In the genomic region with DNA sequence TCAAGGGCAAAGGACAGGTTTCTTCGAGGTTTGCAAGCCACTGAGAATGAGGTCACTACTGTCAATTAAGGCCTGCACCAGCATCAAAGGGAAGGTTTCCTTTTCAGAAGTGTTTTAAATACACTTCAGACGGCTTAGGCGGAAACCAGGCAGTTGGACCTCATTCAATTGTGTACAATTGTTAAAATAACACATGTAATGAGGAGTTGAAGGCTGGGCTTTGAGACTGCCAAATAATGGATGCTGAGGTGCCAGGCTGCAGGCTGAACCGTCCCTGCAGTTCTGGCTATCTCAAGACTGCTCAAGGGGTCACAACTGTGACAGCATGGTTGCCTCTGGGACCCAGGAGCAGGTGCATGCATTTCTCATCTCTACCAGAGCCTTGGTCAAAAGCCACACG, we compare ENCODE assay signal across 21 mouse cellular contexts.
DNase-seq lines count a peak whose midpoint lies in the region; ATAC-seq lines count a peak whose summit lies in the region.
"Had no signal": no experiment of that assay in that cellular context is flagged by ENCODE, and none has a peak within 500 bp of the region (broad histone marks: within the 10 kb centered on the region; RNA-seq: fewer than 3 reads in every experiment).

No protein-coding gene starts in this region.

- no peaks in the 10 kb centered on the region; the same call in 1 of the 2 replicates for H3K4me1 ChIP-seq in lung, embryonic 16.5 days (replicated peaks; ENCODE audit: control insufficient read depth, insufficient read depth, low read length)
- peaks cover 33% of the 10 kb centered on the region for H3K4me1 ChIP-seq in forebrain, embryonic 13.5 days

- no peaks in the 10 kb centered on the region for H3K36me3 ChIP-seq in lung, embryonic 16.5 days (ENCODE audit: control insufficient read depth, insufficient read depth, low read length)
- H3K36me3 ChIP-seq in forebrain, embryonic 13.5 days (ENCODE audit: poor library complexity, severe bottlenecking) = no peaks in the 10 kb centered on the region
- H3K36me3 ChIP-seq: heart, embryonic 13.5 days had no signal

- DNase-seq in heart, adult 11 months = peak; percentile 76
- no peak for DNase-seq in heart, postnatal 36 days
- no peak for DNase-seq in lung, adult 18-20 months
- DNase-seq in retina, embryonic 14.5 days (ENCODE audit: low spot score) = peak; percentile 29
- DNase-seq in kidney, postnatal 14 days = no peak
- DNase-seq: adrenal gland, postnatal 25 days; cerebellum, adult 9-10 months; gastrocnemius, postnatal 14 days; heart, adult 18-20 months; heart, postnatal 14 days; kidney, adult 11 months; layer of hippocampus, adult 9-11 months; left cerebral cortex, postnatal 4 days; lung, postnatal 36 days; right cerebral cortex, postnatal 4 days; thymus, postnatal 14 days had no signal

- peak; percentile 17; the same call in 1 of the 2 replicates for ATAC-seq in lung, embryonic 16.5 days (ENCODE audit: low read depth)
- ATAC-seq in forebrain, embryonic 13.5 days = peak; percentile 83
- ATAC-seq: CD4-positive, CD25-positive, alpha-beta regulatory T cell, adult 4 months had no signal

- no peak overlapping the region for H3K27ac ChIP-seq in lung, embryonic 16.5 days (ENCODE audit: low read length)
- peak overlapping the region; percentile 69 for H3K27ac ChIP-seq in forebrain, embryonic 13.5 days
- H3K27ac ChIP-seq: heart, embryonic 13.5 days; left cerebral cortex, adult 2 months had no signal

- H3K9me3 ChIP-seq in lung, embryonic 16.5 days (ENCODE audit: control insufficient read depth, low read length) = no peaks in the 10 kb centered on the region
- H3K9me3 ChIP-seq in forebrain, embryonic 13.5 days (replicated peaks) = peaks cover 4% of the 10 kb centered on the region
- H3K9me3 ChIP-seq: heart, embryonic 13.5 days had no signal

- no peak overlapping the region for H3K4me3 ChIP-seq in lung, embryonic 16.5 days (ENCODE audit: low read length)
- no peak overlapping the region for H3K4me3 ChIP-seq in forebrain, embryonic 13.5 days
- H3K4me3 ChIP-seq: heart, embryonic 13.5 days; left cerebral cortex, adult 2 months had no signal

- intact Hi-C loops in heart, postnatal 36 days (cut with DNase I) = no loop called here

- no peak overlapping the region for H3K4me2 ChIP-seq in lung, embryonic 16.5 days (ENCODE audit: low read depth, low read length)
- H3K4me2 ChIP-seq in forebrain, embryonic 13.5 days = no peak overlapping the region
- H3K4me2 ChIP-seq: heart, embryonic 13.5 days had no signal

- WGBS in lung, embryonic 16.5 days = 19% methylated on average over 5 of the region's 5 CpGs
- 13% methylated on average over 5 of the region's 5 CpGs for WGBS in forebrain, embryonic 13.5 days

- H3K27me3 ChIP-seq in lung, embryonic 16.5 days (ENCODE audit: control insufficient read depth, insufficient read depth, low read depth, low read length) = no peaks in the 10 kb centered on the region
- no peaks in the 10 kb centered on the region for H3K27me3 ChIP-seq in forebrain, embryonic 13.5 days
- H3K27me3 ChIP-seq: heart, embryonic 13.5 days had no signal

- H3K9ac ChIP-seq in lung, embryonic 16.5 days (ENCODE audit: low read length) = no peak overlapping the region
- H3K9ac ChIP-seq in forebrain, embryonic 13.5 days = no peak overlapping the region
- H3K9ac ChIP-seq: heart, embryonic 13.5 days had no signal

Comparison
In these comparisons a context has a peak if more than half of its experiments do, and no peak if none do; other contexts are left out.
1. DNase-seq: peak in heart, adult 11 months (single experiment) and retina, embryonic 14.5 days (single experiment); none in heart, postnatal 36 days (0 of 2), lung, adult 18-20 months (0 of 2) and kidney, postnatal 14 days (single experiment).